Mouse (Mus musculus) spleen, postnatal 14 days (tissue): ENCODE measurements around the gene Rbm25.

Experiments
- DNase-seq, 2 experiments: peaks; one replicate each; pipeline ENCODE4 v3.0.0; 2021 to 2022; ENCODE audit warnings: low spot score in 2 of 2

The Rbm25 gene

DNA sequence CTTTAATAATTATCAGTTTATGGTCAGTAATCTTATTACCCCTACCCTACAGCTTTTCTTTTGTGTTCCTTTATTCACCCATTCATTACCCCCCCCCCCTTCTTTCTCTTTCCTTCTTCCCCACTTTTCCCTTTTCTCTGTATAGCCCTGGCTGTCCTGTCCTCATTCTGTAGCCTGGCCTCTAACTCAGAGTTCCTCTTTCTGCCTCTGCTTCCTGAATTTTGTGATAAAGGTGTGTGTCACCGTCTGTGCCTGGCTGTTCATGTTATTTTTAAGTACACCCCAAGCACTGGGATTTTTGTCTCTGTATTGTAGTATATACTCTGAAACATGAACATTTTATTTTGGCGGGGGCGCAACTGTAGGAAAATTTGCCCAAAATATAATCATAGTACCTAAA is 19.3 kb downstream of the Rbm25 start:
- no peak for DNase-seq

DNA sequence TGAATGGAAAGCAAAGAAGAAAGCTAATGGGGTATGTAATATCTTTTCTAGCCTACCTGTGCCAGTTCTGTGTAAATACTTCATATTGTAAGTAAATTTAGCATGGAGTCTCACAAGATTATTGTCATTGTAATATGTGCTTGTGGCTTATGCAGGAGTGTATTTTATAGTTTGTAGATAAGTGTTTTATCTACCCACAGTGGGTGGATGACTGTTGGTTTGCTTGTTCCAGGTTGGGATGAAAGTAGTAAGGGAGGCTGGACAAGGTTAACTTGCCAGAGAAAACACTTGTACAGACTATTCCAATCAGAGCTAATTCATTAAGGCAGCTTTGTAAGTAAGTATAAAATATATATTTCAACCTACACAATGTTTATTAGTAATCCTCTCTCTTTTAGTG is 20.4 kb downstream of the Rbm25 start:
- no peak for DNase-seq

DNA sequence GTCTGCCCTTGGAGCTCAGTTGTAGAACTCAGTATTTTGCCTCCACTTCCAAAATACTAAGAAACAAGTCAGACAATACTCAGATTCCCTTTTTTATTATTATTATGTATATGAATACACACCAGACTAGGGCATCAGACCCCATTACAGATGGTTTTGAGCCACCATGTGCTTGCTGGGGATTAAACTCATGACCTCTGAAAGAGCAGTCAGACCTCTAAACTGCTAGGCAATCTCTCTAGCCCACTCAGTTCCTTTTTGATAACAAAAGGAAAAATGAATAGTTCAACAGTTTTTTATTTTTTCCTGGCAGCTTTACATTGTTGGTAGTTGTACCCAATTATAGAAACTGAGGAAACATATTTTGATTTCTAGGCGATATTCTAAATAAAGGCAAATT is 54.4 kb downstream of the Rbm25 start:
- no peak for DNase-seq

DNA sequence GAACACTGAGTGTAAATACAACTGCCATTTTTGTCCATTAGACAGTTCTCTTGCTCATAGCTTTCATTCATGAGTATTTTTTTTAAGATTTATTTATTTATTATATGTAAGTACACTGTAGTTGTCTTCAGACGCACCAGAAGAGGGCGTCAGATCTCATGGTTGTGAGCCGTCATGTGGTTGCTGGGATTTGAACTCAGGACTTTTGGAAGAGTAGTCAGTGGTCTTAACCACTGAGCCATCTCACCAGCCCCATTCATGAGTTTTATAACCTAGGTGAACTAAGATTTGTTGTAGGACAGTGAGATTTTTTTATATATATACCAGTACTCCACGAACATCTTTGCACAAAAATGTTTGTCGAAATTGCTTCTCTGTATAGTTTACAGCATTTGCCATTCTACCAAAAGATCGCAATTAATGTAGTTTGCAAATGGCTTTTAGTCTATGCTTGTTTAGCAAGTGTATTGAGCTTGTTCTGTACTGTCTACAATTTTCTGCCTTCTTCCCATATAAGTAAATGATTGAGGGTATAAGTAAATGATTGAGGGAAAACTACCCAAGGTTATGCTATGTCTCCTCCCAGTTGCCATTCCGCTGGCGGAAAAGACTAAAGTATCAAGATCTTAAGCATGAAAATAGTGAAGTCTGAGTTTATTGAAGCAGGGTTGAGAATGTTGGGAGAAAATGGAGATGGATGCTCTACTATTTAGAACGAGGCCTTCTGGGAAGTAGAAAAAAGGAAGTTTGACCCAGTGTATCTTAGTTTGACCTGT is 55.7 kb downstream of the Rbm25 start:
- no peak for DNase-seq

DNA sequence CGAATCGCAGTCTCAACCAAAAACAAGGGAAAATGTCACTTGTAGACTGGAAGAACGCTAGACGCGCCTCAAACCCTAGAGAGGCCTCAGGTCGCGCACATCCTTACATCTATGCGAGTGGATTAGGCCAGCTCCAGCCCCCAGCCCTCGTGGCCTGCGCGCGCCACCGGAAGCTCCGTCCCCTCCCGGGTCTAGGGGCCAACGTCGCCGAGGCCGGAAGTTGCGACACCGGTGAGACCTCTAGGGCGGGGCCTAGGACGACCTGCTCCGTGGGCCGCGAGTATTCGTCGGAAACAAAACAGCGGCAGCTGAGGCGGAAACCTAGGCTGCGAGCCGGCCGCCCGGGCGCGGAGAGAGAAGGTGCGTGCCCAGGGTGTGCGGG is 56.9 kb downstream of the Rbm25 start, which contains the start of gene Psen1:
Gene Psen1, plus strand, starts transcription at position 219 of the 382 bp plus-strand sequence.
- peak; percentile 81 to 91 for DNase-seq

DNA sequence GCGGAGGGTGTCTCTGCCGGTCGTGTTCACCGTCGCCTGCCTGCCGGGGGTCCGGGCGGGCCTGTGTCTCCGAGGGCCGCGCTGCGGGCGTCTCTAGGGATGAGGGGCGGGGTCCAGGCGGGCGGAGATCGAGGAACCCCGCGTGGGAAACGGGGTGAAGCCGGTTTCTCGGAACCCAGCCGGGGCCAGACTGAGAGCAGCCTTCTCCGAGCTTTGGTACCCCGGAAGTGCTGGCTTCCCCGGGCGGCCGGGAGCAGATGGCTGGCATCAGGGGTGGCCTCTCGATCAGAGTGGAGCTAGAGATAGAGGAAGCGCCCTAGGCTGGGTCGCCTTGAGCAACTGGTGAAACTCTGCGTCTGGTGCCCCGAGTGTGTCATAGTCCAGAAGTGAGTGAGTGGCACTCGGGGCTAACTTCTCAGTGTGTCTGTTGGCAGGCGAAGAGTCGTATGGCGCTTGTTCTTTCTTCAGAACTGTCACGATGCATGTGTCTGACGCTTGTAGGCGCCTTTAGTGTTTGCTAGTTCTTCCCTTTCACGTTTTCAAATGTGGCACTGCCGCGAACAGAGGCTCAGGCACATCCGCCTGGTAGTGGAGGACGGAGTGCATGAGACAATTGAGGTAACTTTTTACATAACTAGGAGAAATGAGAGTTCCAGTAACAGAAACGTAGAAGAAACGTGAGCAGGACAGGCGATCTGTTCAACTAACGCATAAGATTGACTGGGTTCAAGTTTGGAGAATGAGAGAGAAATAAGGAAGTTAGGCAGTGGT is 57.5 kb downstream of the Rbm25 start:
- no peak for DNase-seq

DNA sequence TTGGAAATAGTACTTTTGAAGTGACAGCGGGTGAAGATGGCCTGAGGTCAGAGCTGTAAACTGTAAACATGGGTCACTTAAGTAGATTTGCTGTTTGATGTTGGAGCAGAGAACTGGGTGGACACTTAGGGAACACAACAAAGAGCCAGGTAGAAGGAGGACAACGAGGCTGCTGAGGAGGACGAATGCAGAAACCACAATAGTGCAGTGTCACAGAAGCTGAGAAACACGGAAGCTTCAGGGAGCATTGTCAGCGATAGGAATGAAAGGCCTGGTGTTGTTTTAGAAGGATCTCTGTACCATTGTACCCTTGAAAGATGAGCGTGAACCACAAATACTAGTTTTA is 58.0 kb downstream of the Rbm25 start:
- DNase-seq, result no peak

DNA sequence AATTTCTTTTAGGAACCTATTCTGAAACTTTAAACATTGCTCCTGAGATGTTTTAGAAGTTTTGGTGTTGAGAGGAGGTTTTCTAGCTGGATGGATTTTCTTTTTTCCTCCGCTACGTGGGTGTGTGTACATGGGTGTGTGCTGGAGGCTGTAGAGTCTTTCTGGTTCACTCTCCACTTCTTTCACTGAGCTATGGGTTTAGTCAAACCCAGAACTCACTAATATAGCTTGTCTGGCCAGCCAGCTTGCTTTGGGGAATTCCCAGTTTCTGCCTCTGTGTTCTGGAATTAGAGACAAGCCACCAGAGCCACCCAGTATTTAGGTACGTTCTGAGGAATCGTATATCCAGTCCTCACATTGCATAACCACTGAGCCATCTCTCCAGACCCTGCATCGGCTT is 63.0 kb downstream of the Rbm25 start:
- no peak for DNase-seq

DNA sequence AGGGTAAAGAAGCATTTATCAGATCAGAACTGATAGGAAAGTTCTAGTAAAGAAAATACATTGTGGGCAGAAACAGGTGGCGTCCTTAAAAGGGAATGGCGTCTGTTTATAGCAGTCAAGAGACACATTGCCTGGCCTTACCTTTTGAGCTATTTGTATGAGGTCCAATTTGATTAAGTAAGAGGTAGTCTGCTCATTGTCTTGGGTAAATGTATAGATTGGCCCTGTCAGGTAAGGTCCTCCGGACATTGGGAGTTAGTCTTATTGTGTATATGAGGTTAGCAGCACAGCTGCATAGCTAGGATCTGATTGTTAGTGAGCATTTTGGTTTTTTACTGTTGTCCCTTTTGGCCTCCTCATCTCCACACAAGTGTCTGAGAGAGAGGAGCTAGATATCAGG is 63.6 kb downstream of the Rbm25 start:
- DNase-seq, result no peak

DNA sequence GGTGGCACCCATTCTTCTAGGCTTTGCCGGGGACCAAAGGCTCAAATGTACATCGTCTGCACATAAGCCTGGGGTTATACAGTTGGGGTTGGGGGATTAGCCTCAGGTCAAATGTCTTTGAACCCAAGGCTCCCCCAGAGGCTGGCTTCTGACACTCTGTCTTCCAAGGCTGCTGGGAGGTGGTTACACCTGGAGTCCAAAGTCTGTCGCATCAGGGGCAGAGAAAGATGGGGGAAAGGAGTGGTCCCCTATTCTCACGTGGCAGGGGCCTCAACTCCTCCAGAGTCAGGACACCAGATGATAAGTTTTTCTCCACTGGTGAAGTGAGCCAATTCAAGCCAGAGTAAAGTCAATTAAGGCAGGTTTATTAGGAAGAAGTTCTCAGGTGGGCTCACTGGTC is 67.6 kb downstream of the Rbm25 start:
- DNase-seq, result no peak

DNA sequence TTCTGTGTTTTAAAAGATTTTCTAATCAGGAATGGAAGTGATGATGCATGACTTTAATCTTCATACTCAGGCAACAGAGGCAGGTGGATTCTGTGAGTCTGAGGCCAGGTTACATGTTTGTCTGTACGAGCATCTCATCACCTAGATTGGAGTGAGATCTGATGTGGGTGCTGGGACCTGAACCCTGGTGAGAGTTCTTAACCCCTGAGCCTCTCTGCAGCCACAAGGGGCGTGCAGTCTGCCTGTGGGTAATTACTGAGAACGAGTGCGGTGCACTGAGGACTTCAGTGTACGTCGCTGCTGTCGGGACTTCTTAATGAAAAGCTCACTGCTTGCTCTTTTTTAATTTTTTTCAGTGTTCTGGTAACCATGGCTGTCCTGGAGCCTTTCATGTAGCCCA is 70.6 kb downstream of the Rbm25 start:
- no peak for DNase-seq

DNA sequence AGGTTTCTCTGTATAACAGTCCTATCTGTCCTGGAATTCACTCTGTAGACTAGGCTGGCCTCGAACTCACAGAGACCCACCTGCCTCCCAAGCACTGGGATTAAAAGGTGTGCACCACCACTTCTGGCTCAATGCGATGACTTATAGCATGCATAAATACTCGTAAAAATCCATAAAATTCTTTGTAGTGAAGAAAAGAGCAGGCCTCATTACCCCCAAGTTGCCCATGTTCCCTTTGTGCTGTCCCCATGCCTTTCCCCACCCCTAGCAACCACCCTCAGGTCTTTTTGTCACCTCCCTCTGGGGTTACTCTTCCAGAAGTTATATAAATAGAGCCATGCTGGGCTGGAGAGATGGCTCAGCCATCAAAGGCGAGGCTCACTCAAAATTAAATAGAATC is 71.8 kb downstream of the Rbm25 start:
- DNase-seq, result no peak

DNA sequence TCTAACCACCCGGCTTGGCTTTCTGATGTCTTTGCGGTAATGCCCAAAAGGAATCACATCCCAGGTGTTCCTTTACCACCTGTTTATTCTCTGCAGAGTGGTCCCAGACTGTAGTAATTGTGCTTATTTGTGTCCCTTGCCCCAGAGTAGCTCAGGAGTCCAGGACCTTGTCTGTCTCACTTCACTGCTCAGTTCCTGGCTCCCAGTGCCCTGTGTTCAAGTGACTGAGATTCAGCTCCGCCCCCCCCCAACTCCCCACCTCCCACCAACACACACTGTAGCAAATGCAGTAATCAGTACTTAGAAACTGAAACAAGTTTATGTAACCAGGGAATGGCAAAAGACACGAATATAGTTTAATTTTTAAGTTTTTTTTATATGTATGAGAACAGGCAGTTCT is 75.9 kb downstream of the Rbm25 start:
- DNase-seq, result no peak

DNA sequence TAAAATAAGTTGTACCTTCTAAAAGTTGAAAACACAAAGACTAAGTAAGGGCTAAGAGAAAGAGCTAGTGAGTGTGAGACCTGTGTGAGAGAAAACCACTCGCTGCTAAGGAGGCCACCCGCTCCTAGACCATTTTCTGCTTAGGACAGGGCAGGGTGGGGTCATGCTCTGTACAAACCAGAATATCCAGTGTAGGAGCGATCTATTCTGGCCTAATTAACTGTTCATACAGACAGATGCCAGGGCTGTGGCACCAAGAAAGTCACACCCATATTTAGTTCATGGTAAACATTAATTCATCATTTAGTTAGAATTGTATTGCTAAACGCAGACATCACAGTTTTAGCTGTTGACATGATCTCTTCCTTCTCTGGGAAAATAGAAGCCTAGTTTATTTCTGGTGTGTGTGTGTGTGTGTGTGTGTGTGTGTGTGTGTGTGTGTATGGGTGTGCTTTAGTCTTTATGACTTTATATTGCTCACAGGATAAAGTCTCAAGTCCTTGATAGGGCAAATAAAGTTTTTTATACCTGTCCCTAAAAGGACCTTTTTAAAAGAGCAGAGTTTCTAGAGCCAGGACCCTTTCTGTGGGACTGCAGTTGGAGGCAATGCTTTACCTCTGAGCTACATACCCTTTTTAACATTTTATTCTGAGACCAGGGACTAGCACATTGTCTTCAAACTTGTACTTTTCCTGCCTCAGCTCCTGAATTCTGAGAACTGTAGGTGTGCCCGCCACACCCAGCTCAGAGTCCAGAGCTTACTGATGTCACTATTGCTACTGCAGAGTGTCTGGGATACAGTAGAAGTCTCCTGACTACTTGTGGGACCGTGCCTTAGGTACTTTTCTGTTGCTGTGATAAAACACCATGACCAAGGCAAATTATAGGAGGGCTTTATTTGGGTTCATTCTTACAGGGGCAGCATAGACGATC is 77.4 kb downstream of the Rbm25 start:
- no peak for DNase-seq

DNA sequence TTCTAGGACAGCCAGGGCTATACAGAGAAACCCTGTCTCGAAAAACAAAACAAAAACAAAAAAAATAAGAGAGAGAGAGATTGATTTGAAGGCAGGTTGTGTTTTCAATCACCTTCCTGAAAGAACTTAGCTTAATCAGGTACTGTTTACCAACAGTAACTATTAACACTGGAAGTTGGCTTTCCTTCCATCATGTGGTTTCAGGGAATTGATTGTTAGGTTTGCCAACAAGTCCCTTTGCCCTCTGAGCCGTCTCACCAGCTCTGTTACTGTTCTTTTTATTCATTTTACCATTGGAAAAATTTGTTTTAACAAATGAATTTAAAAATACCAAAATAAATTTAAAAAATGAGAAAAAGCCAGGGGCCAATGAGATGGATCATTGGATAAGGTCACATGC is 78.9 kb downstream of the Rbm25 start:
- DNase-seq, result no peak

DNA sequence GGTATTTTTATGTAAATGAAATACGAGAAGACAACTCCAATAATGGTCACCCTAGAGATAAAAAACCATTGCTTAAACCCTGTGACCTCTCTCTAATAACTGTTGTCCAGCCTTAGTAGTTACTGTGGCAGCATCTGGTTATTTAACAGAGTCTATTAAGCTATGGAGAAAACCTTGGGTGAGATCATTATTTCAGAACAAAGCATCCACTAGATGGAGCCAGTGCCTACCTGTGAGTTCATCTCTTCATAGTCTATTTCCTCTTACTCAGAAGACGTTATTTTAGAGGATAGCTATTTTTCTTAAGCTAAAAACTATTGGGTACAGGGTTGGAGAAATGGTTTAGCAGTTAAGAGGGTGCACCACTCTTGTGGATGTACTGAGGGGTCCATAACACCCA is 82.7 kb downstream of the Rbm25 start:
- DNase-seq, result no peak

DNA sequence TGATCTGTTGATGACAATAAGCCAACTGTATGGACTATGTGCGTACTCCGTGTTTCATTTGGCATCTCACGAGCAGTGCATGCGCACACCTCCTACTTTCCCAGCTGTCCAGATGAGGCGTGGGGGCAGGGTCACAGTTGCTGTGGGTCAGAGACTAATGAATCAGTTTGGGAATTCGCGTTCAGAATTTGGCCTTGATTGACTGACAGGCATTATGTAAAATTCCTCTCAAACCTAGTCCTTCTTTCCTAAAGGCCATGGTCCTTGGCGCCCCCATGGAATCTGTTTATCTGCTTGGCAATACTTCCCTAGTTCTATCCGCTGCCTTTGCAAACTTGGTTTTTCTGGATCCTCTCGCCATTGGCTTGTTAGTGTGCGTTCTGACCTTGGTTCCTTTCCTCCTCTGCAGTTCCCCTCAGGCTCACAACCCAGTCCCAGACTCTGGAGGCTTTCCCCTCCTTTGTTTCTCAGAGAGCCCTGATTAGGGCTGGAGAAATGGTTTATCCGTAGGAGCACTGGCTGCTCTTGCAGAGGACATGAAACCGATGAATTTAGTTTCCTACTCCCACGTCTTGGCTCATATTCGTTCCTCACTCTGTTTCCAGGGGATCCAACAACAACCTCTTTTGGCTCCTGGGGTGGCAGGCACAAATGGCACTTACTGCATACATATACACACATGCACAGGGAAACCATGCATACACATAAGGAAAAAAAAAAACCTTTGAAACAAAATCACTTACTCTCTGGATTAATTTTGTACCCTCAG is 85.6 kb downstream of the Rbm25 start:
- no peak for DNase-seq

DNA sequence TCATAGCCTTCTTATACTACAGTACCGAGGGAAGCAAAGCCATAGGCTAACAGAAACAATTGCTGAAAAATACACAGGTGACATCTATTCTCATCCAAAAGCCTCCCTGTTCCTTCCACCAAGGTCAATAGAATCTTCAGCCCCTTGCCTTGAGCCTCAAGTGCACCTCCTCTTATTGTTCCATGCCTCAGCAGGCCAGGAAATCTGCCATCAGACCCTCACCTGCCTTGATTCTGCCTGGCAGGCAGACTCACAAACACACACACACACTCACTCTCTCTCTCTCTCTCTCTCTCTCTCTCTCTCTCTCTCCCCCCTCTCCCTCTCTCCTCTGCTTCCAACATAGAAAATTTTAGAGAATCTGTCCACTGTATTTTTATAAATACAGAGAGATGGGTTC is 88.4 kb downstream of the Rbm25 start:
- no peak for DNase-seq

DNA sequence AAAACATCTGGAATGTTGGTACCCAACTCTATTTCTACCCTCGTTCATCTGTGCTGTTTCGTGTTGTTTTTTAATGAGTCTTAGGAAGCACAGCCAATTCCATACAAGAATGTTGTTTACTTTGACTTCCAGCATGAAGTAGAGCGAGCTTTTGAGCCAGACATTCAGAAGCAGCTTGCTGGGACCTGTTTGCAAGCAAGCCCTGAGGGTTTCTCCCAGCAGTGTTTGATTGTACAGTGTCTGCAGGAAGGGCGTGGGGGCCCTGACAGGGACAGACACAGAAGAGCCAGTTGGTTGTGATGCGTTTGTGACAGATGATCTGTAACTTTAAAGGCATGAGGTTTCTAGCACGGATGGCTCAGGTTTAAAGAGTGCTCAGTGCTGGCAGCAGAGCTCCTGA is 90.2 kb downstream of the Rbm25 start:
- no peak for DNase-seq

DNA sequence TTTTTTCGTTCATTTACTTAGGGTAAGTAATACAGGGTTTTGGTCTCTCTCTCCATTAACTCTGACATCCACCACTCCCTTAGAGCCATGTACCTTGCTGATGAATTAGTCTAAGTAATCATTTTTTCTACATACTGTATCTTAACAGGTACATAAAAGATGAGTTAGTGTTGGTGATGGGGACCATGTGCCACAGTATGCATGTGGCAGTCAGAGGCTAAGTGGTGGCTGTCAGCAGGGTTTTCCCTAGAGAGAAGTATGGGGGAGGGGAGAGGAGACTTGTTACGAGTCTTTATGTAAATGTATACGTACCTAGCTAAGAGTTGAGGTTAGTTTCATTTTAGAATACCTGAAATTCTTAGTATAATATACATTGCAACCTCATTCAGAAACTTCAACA is 92.0 kb downstream of the Rbm25 start:
- DNase-seq, result no peak

DNA sequence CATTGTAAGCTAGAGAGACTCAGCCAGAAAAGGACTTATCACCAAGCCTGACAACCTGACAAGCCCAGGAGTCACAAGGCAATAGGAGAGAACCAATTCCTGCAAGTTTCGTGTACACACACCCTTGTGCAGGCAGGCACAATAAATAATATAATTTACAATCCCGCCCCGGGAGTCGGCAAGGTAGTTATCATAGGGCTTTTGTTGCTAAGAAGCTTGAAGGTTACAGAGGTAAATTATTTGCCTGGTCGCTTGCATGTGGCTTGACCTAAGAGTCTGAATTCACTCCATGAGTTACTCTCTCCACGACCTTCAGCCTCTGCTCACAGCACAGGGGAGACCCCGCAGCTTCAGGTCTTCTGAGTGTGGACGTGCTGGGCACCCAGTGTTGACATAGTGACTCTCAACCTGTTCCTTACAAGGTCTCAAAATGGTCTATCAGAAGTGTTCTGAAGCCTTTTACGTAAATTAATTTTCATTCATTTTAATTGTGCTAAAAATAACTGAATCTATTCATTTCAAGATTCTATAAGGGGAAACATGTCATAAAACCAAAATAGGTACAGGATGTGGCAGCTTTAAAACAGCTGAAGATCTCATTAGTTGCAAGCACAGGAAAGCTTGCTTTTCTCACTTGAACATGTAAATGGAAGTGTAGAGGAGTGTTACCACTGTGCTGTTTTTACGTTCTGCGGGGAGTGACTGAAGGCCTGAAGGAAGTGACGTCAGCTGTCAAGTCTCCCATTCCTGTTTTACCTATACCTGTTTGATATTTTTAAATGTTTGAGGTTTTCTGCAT is 95.7 kb downstream of the Rbm25 start:
- DNase-seq, result no peak
